11 mouse cellular contexts compared by ENCODE assay signal in the genomic region with DNA sequence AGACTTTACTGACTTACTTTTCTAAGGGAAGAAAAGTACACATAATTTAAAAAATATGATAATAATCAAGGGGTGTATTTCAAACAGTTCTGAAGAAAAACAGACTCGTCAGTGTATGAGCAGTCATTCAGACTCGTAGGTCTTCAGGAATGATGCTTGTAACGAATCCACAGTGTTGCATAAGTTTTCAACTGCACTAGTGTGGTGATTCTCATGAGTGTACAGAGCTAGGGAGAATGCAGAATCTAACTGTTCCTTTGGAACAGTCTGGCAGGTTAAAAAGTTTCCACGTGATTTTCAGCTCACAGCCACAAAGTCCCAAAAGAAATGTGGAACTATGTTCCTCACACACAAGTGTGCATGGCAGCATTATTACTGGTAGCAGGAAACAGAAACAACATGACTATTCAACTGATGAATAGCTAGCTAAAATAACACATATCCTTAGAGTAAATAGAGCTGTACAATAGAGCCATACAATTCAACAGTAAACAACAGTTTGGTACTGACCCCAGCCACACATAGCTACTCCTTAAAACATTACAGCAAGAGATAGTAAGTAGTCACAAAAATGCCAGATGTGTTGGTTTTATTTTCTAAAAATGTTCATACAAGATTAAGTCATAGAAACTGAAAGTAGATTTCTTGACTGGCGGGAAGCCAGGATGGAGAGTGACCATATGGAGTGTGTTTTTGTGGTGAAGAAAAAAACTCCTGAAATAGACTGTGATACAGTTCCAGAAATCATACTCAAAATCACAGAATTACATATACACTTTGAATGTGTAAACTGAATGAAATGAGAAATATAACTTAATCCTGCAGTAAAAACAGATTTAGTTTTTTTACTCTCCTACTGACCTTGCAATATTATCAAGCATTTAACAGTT.
DNase-seq lines count a peak whose midpoint lies in the region; ATAC-seq lines count a peak whose summit lies in the region.
"Had no signal": no experiment of that assay in that cellular context is flagged by ENCODE, and none has a peak within 500 bp of the region (broad histone marks: within the 10 kb centered on the region; RNA-seq: fewer than 3 reads in every experiment).

No protein-coding gene starts in this region.

- WGBS in heart, embryonic 10.5 days = 77% methylated on average over 5 of the region's 5 CpGs

- DNase-seq in kidney, postnatal 4 days = peak; percentile 9 to 11
- no peak for DNase-seq in kidney, adult 11 months
- peak; percentile 18 to 28 for DNase-seq in cerebellum, adult 18-20 months
- DNase-seq in frontal cortex, postnatal 25 days (ENCODE audit: low spot score in 2 of 2) = peak; percentile 14 to 41
- DNase-seq in urinary bladder, adult 18-20 months (ENCODE audit: low spot score in 2 of 2) = no peak
- DNase-seq in heart, embryonic 10.5 days (ENCODE audit: low spot score) = no peak
- DNase-seq in urinary bladder, postnatal 25 days (ENCODE audit: low spot score) = no peak

- no peak overlapping the region for H3K4me3 ChIP-seq in heart, embryonic 10.5 days
- H3K4me3 ChIP-seq: embryonic facial prominence, embryonic 13.5 days; stomach, embryonic 15.5 days had no signal

- no peak overlapping the region for H3K27ac ChIP-seq in heart, embryonic 10.5 days
- H3K27ac ChIP-seq: embryonic facial prominence, embryonic 13.5 days; hindbrain, embryonic 14.5 days; stomach, embryonic 15.5 days had no signal

- peak; percentile 66 for ATAC-seq in megakaryocyte progenitor cell, adult 5-6 weeks (replicated peaks; ENCODE audit: poor library complexity)

- no peaks in the 10 kb centered on the region for H3K36me3 ChIP-seq in heart, embryonic 10.5 days
- H3K36me3 ChIP-seq: embryonic facial prominence, embryonic 13.5 days; stomach, embryonic 15.5 days had no signal

- H3K4me1 ChIP-seq in heart, embryonic 10.5 days = no peaks in the 10 kb centered on the region
- H3K4me1 ChIP-seq: embryonic facial prominence, embryonic 13.5 days; stomach, embryonic 15.5 days had no signal

- no peaks in the 10 kb centered on the region for H3K27me3 ChIP-seq in heart, embryonic 10.5 days (ENCODE audit: insufficient read depth, poor library complexity, severe bottlenecking)
- H3K27me3 ChIP-seq: embryonic facial prominence, embryonic 13.5 days; stomach, embryonic 15.5 days had no signal

- H3K9me3 ChIP-seq in heart, embryonic 10.5 days = no peaks in the 10 kb centered on the region
- H3K9me3 ChIP-seq: embryonic facial prominence, embryonic 13.5 days; stomach, embryonic 15.5 days had no signal

Comparison
In these comparisons a context has a peak if more than half of its experiments do, and no peak if none do; other contexts are left out.
1. DNase-seq: peak in kidney, postnatal 4 days (2 of 2), cerebellum, adult 18-20 months (2 of 2) and frontal cortex, postnatal 25 days (2 of 2); none in kidney, adult 11 months (single experiment), urinary bladder, adult 18-20 months (0 of 2), heart, embryonic 10.5 days (single experiment) and urinary bladder, postnatal 25 days (single experiment).